Mouse (Mus musculus): Measurements from ENCODE around the gene Olfr1024.

Olfr1024 gene

DNA sequence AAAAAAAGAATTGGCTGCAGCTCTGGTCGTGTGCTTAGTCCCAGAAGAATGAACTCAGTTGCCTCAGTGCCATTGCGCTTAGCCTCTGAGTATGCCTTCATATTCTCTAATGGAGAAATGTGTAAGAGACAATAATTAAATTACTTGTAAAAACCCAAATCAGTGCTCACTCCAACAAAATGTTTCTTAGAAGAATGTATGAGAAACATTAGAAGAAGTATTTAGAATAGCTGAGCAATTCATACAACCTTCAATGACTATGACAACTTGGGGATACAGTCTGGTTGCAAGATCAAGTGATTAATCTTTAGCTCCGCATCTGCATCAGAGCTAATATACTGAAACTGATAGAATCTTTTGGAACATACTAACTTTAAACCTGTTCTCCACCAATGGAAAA, at the start of gene Olfr1024:
Gene Olfr1024 (minus strand): TSS at position 101 of the 400 bp plus-strand sequence.
- in situ Hi-C loops (cut with MseI, MboI), result no loop called here

GRCm38 (mm10) chr2:85950137-85950536, 45.3 kb upstream of the Olfr1024 start, which contains the start of gene Olfr1028:
Olfr1028 (plus strand) TSS chr2:85950437.
- in situ Hi-C loops (cut with MseI, MboI), result no loop called here

DNA sequence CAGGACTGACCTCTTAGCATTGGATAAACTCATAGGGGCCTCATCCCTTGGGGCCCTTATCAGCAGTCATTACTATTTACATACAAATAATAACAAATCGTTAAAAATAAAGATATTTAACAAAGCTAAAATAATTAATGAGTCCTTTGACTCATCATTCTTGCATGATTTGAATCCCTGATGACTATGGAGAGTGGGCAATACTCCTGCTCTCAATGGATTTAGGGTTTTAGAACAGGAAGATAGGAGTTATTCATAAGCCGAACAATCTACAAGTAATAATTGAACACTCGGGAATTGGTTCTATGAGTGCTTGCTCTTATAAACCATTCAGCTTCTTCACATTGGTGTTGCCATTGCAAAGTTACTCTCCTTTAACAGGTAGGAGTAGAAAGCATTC, 16.4 kb upstream of the Olfr1024 start, which contains the start of gene Olfr1026:
Gene Olfr1026 (plus strand): TSS at position 301 of the 400 bp plus-strand sequence.
- in situ Hi-C loops (cut with MseI, MboI), result no loop called here

- in situ Hi-C loops (cut with MseI, MboI), result no loop called here
Measured at GRCm38 (mm10) chr2:85914893-85915292, 10.0 kb upstream of the Olfr1024 start, which contains the start of gene Olfr1025-ps1. Olfr1025-ps1 (plus strand) TSS chr2:85915193.

GRCm38 (mm10) chr2:85913197-85913596, 8.3 kb upstream of the Olfr1024 start:
- in situ Hi-C loops (cut with MseI, MboI), result no loop called here

DNA sequence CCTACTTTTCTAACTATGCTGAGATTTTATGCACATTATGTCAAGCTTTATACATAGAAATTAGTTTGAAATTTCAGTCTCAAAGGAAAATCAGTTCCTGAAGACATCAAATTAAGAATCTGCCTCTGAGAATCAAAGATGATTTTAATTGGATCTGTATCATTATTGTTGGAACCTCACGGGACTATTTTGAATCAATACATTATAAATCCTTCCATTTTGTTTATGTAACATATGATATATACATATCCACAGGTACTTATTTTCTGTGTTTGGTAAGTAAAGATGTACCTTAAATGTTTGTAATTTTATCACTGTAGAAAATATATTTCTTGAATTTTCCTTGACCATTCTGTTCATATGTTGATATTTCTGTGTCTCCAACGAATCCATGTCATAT, 19.5 kb downstream of the Olfr1024 start, which contains the start of gene Olfr1023:
Gene Olfr1023 (plus strand): TSS at position 301 of the 400 bp plus-strand sequence.
- in situ Hi-C loops (cut with MseI, MboI), result no loop called here

DNA sequence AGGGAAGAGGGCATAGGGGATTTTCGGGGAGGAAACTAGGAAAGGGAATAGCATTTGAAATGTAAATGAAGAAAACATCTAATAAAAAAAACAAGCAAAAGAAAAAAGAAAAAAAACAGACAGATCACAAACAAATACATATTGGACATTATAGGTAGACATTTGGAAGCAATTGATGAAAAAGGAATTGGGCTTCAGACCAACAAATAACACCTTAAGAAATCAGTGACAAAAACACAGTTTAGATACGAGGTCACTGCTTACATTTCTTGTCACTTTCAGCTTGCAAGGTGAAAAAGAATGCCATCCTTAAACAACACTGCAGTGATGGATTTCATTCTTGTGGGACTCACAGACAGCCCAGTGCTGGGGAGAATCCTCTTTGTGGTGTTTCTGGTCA, 36.6 kb downstream of the Olfr1024 start, which contains the start of gene Olfr1022:
Gene Olfr1022 (plus strand): TSS at position 301 of the 400 bp plus-strand sequence.
- in situ Hi-C loops (cut with MseI, MboI), result no loop called here
